Mouse (Mus musculus): ENCODE data around the gene Trpt1.

DNA sequence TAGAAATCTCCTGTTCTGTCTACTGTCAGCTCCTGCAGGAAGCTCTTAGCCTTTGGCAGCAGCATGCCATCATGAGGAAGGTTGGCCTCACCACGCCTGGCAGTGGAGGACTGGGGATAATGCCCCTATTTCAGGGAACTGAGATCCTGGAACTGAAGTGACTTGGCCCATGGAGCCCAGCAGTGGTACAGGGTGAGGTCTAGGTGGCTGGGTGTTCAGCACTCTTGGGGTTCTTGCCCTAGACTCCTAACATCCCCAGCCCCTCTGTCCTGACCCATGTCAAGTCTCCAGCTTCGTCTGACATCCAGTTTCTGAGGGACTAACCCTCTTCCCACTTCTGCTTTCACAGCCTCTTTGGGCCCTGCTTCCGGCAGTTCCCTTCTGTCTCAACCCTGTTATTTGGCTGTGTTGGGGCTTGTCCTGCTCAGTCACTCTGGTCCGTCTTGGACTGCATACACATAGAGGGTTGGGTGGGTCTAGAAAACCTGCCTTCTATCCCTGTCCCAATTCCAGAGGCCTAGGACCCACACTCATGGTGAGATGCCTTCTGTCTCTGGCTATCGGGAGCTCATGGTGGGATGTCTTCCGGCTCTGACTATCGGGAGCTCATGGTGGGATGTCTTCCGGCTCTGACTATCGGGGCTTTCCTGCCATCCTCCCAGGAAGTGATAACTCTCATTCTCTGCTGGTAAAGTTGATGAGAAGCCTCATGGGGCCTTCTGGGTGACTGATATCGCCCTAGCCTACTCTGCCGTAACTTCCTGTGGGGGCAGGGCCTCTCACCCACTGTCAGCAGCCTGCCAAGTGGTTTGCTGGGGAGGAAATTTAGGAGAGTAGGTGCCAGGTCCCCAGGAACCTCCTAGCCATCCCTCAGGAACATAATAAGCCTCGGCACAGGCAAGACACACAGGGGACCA is 21.9 kb downstream of the Trpt1 start:
- TF ChIP-seq POLR2A (IDR thresholded peaks at IDR 0.05; ENCODE audit: borderline replicate concordance, extremely low read depth, insufficient read depth, insufficient read length, poor library complexity, severe bottlenecking) (no peak), CTCF (IDR thresholded peaks at IDR 0.05; ENCODE audit: borderline replicate concordance, extremely low read depth, insufficient read depth, insufficient read length) (no peak)

All from brain, embryonic 14.5 days (tissue).